Comparison of ENCODE assay signal across 8 mouse cellular contexts in genomic region chr8:83897211-83897610, GRCm38 (mm10). TPM values are rescaled to one million over a fixed set of nuclear protein-coding genes. Genes with fewer than 3 reads are reported as not detected.
DNase-seq lines count a peak whose midpoint lies in the region; ATAC-seq and TF ChIP-seq lines count a peak whose summit lies in the region.

No protein-coding gene starts in this region.

- H3K9ac ChIP-seq in embryonic facial prominence, embryonic 14.5 days (ENCODE audit: low read depth, low read length), result no peak overlapping the region
- peak overlapping the region; percentile 52 for H3K9ac ChIP-seq in hindbrain, embryonic 12.5 days
- peak overlapping the region; percentile 5; the same call in 1 of the 2 replicates for H3K9ac ChIP-seq in limb, embryonic 11.5 days (ENCODE audit: low read length)
- H3K9ac ChIP-seq in midbrain, embryonic 16.5 days (ENCODE audit: low read depth, low read length), result peak overlapping the region; percentile 56

- TF ChIP-seq CTCF in gastrocnemius, adult 2 months (IDR thresholded peaks at IDR 0.05), result peak; percentile 59

- peak overlapping the region; percentile 56 for H3K4me3 ChIP-seq in gastrocnemius, adult 2 months
- peak overlapping the region; percentile 31 for H3K4me3 ChIP-seq in embryonic facial prominence, embryonic 14.5 days (ENCODE audit: low read depth, low read length)
- peak overlapping the region; percentile 20 for H3K4me3 ChIP-seq in hindbrain, embryonic 12.5 days
- H3K4me3 ChIP-seq in limb, embryonic 11.5 days (ENCODE audit: low read depth, low read length), result peak overlapping the region; percentile 12; the same call in 1 of the 2 replicates
- peak overlapping the region; percentile 35 for H3K4me3 ChIP-seq in midbrain, embryonic 16.5 days (ENCODE audit: low read depth, low read length)

- no peaks in the 10 kb centered on the region for H3K9me3 ChIP-seq in embryonic facial prominence, embryonic 14.5 days (ENCODE audit: control insufficient read depth, low read length)
- no peaks in the 10 kb centered on the region for H3K9me3 ChIP-seq in hindbrain, embryonic 12.5 days (replicated peaks)
- H3K9me3 ChIP-seq in limb, embryonic 11.5 days (ENCODE audit: control insufficient read depth, low read length), result no peaks in the 10 kb centered on the region
- no peaks in the 10 kb centered on the region for H3K9me3 ChIP-seq in midbrain, embryonic 16.5 days (replicated peaks; ENCODE audit: control insufficient read depth, low read length, poor library complexity, severe bottlenecking)

- 2% methylated on average over 25 of the region's 26 CpGs for WGBS in embryonic facial prominence, embryonic 14.5 days
- WGBS in hindbrain, embryonic 12.5 days, result 2% methylated on average over 26 of the region's 26 CpGs
- 4% methylated on average over 26 of the region's 26 CpGs for WGBS in limb, embryonic 11.5 days
- WGBS in midbrain, embryonic 16.5 days, result under 1% methylated on average over 26 of the region's 26 CpGs

- peak overlapping the region; percentile 82 for H3K4me2 ChIP-seq in embryonic facial prominence, embryonic 14.5 days (ENCODE audit: low read depth, low read length)
- H3K4me2 ChIP-seq in hindbrain, embryonic 12.5 days (replicated peaks), result peak overlapping the region; percentile 52
- H3K4me2 ChIP-seq in limb, embryonic 11.5 days (ENCODE audit: low read depth, severe bottlenecking), result peak overlapping the region; percentile 56
- H3K4me2 ChIP-seq in midbrain, embryonic 16.5 days (ENCODE audit: low read length), result peak overlapping the region; percentile 93

- no peak for ATAC-seq in embryonic facial prominence, embryonic 14.5 days (ENCODE audit: low read depth)
- no peak for ATAC-seq in hindbrain, embryonic 12.5 days (ENCODE audit: low FRiP score)
- no peak for ATAC-seq in limb, embryonic 11.5 days (ENCODE audit: insufficient number of reproducible peaks, low FRiP score, low TSS enrichment, low read depth)
- ATAC-seq in midbrain, embryonic 16.5 days, result no peak

- H3K27ac ChIP-seq in gastrocnemius, adult 2 months, result peak overlapping the region; percentile 5; the same call in 1 of the 2 replicates
- no peak overlapping the region for H3K27ac ChIP-seq in embryonic facial prominence, embryonic 14.5 days (replicated peaks; ENCODE audit: low read depth, low read length)
- no peak overlapping the region; the same call in 1 of the 2 replicates for H3K27ac ChIP-seq in hindbrain, embryonic 12.5 days
- no peak overlapping the region for H3K27ac ChIP-seq in limb, embryonic 11.5 days (replicated peaks; ENCODE audit: low read depth, low read length)
- H3K27ac ChIP-seq in midbrain, embryonic 16.5 days (ENCODE audit: low read length), result peak overlapping the region; percentile 50

- peak; percentile 49 for DNase-seq in gastrocnemius, adult 2 months
- no peak for DNase-seq in gastrocnemius, postnatal 36 days
- peak; percentile 87 for DNase-seq in ZHBTc4 (ENCODE audit: low read depth, low spot score)
- peak; percentile 31 for DNase-seq in embryonic facial prominence, embryonic 14.5 days (ENCODE audit: low spot score)
- peak; percentile 85 for DNase-seq in limb, embryonic 11.5 days (ENCODE audit: low spot score)
- DNase-seq in thymus, postnatal 25 days, result peak; percentile 45

- peaks cover 12% of the 10 kb centered on the region for H3K27me3 ChIP-seq in embryonic facial prominence, embryonic 14.5 days (replicated peaks; ENCODE audit: control insufficient read depth, insufficient read depth, low read length)
- H3K27me3 ChIP-seq in hindbrain, embryonic 12.5 days, result peaks cover 26% of the 10 kb centered on the region
- 0 out of 2 replicates have a peak, but pooled peaks cover 3% of the 10 kb centered on the region for H3K27me3 ChIP-seq in limb, embryonic 11.5 days (ENCODE audit: control insufficient read depth, insufficient read depth, low read length)
- 0 out of 2 replicates have a peak, but pooled peaks cover 4% of the 10 kb centered on the region for H3K27me3 ChIP-seq in midbrain, embryonic 16.5 days (ENCODE audit: control insufficient read depth, insufficient read depth, low read depth, low read length)

- no peaks in the 10 kb centered on the region for H3K36me3 ChIP-seq in embryonic facial prominence, embryonic 14.5 days (ENCODE audit: control insufficient read depth, insufficient read depth, low read length)
- no peaks in the 10 kb centered on the region for H3K36me3 ChIP-seq in hindbrain, embryonic 12.5 days
- no peaks in the 10 kb centered on the region for H3K36me3 ChIP-seq in limb, embryonic 11.5 days (ENCODE audit: control insufficient read depth, insufficient read depth, low read length)
- H3K36me3 ChIP-seq in midbrain, embryonic 16.5 days (ENCODE audit: control insufficient read depth, insufficient read depth, low read length), result no peaks in the 10 kb centered on the region

- intact Hi-C loops in gastrocnemius, adult 2 months (cut with DNase I), result no loop called here
- intact Hi-C loops in gastrocnemius, postnatal 36 days (cut with DNase I), result loop anchor here (5.0 kb wide), 2 partner anchors 60 to 235 kb away; partner anchors contain the start of genes Asf1b and Gm10644

- peaks cover 15% of the 10 kb centered on the region for H3K4me1 ChIP-seq in embryonic facial prominence, embryonic 14.5 days (ENCODE audit: control insufficient read depth, insufficient read depth, low read length)
- peaks cover 29% of the 10 kb centered on the region for H3K4me1 ChIP-seq in hindbrain, embryonic 12.5 days
- H3K4me1 ChIP-seq in limb, embryonic 11.5 days (ENCODE audit: control insufficient read depth, insufficient read depth, low read length), result peaks cover 16% of the 10 kb centered on the region
- H3K4me1 ChIP-seq in midbrain, embryonic 16.5 days (ENCODE audit: control insufficient read depth, insufficient read depth, low read length), result peaks cover 19% of the 10 kb centered on the region

RNA-seq across cellular contexts. Expression of gene Adgrl1, which starts 2.7 kb away (rescaled TPM):
- total RNA-seq in gastrocnemius, adult 2 months (2021), result 10 to 100 TPM; 14.7 to 22.5 TPM
- total RNA-seq in gastrocnemius, postnatal 36 days (2021), result 10 to 100 TPM; 20.8 to 26.0 TPM
- polyA plus RNA-seq in embryonic facial prominence, embryonic 14.5 days (2014; fragmentation: Nextera tagmentation; extraction: Ambion mirVana), result 25.1 and 31.7 TPM in 2 replicates
- polyA plus RNA-seq in hindbrain, embryonic 12.5 days (2016; fragmentation: Nextera tagmentation; extraction: Ambion mirVana), result 38.7 and 41.5 TPM in 2 replicates
- 20.7 and 23.0 TPM in 2 replicates for polyA plus RNA-seq in limb, embryonic 11.5 days (2014; fragmentation: Nextera tagmentation; extraction: Ambion mirVana)
- 54.8 and 59.8 TPM in 2 replicates for polyA plus RNA-seq in midbrain, embryonic 16.5 days (2015; fragmentation: Nextera tagmentation; extraction: Ambion mirVana)

RNA-seq across cellular contexts. Expression of gene Gm10644, which starts 57.8 kb away (rescaled TPM):
- under 1 TPM; 0.64 to 0.84 TPM for total RNA-seq in gastrocnemius, adult 2 months (2021)
- under 1 TPM; 0.27 to 0.56 TPM for total RNA-seq in gastrocnemius, postnatal 36 days (2021)
- 0.48 and 0.82 TPM in 2 replicates for polyA plus RNA-seq in embryonic facial prominence, embryonic 14.5 days (2014; fragmentation: Nextera tagmentation; extraction: Ambion mirVana)
- polyA plus RNA-seq in hindbrain, embryonic 12.5 days (2016; fragmentation: Nextera tagmentation; extraction: Ambion mirVana), result 1.0 and 1.1 TPM in 2 replicates
- polyA plus RNA-seq in limb, embryonic 11.5 days (2014; fragmentation: Nextera tagmentation; extraction: Ambion mirVana), result 0.76 and 0.81 TPM in 2 replicates
- polyA plus RNA-seq in midbrain, embryonic 16.5 days (2015; fragmentation: Nextera tagmentation; extraction: Ambion mirVana), result 0.58 and 0.69 TPM in 2 replicates

RNA-seq across cellular contexts. Expression of gene Asf1b, which starts 58.1 kb away (rescaled TPM):
- under 1 TPM; 0.23 to 0.42 TPM for total RNA-seq in gastrocnemius, adult 2 months (2021)
- total RNA-seq in gastrocnemius, postnatal 36 days (2021), result under 1 TPM; 0.42 to 0.71 TPM
- polyA plus RNA-seq in embryonic facial prominence, embryonic 14.5 days (2014; fragmentation: Nextera tagmentation; extraction: Ambion mirVana), result 63.9 and 68.8 TPM in 2 replicates
- 37.6 and 40.9 TPM in 2 replicates for polyA plus RNA-seq in hindbrain, embryonic 12.5 days (2016; fragmentation: Nextera tagmentation; extraction: Ambion mirVana)
- polyA plus RNA-seq in limb, embryonic 11.5 days (2014; fragmentation: Nextera tagmentation; extraction: Ambion mirVana), result 81.8 and 84.1 TPM in 2 replicates
- 6.1 and 6.7 TPM in 2 replicates for polyA plus RNA-seq in midbrain, embryonic 16.5 days (2015; fragmentation: Nextera tagmentation; extraction: Ambion mirVana)

Comparison
In these comparisons a context has a peak if more than half of its experiments do, and no peak if none do; other contexts are left out.
1. DNase-seq: peak in gastrocnemius, adult 2 months (single experiment), ZHBTc4 (single experiment), embryonic facial prominence, embryonic 14.5 days (single experiment), limb, embryonic 11.5 days (single experiment) and thymus, postnatal 25 days (single experiment); none in gastrocnemius, postnatal 36 days (0 of 2).
2. H3K27ac ChIP-seq: peak in gastrocnemius, adult 2 months (single experiment) and midbrain, embryonic 16.5 days (single experiment); none in embryonic facial prominence, embryonic 14.5 days (single experiment), hindbrain, embryonic 12.5 days (single experiment) and limb, embryonic 11.5 days (single experiment).
3. Peak in every context shown above with its lines, with median percentiles within 50 percentile points of each other: H3K4me3 ChIP-seq and H3K4me2 ChIP-seq.